Mouse (Mus musculus) gastrocnemius, postnatal 4 days (tissue): ENCODE results near the gene Azin2. TPM values are rescaled to one million over a fixed set of nuclear protein-coding genes. Genes with fewer than 3 reads are reported as not detected.
A peak's percentile ranks its signal among the peaks of the same experiment; 100 is the strongest.

ENCODE experiments used
- DNase-seq, 2 experiments: peaks; one replicate each; pipeline ENCODE4 v3.0.0; 2021 to 2022; ENCODE audit warnings: low spot score in 2 of 2, mixed read lengths in 2 of 2
- total RNA-seq, 2 experiments: library from RNA; stranded (reverse); gene quantifications; 2 replicates each; pipeline ENCODE4 v1.2.3; 2021

Azin2 gene
- total RNA-seq, 2 experiments from 2014 or later = 7.0 to 7.2 TPM

DNA sequence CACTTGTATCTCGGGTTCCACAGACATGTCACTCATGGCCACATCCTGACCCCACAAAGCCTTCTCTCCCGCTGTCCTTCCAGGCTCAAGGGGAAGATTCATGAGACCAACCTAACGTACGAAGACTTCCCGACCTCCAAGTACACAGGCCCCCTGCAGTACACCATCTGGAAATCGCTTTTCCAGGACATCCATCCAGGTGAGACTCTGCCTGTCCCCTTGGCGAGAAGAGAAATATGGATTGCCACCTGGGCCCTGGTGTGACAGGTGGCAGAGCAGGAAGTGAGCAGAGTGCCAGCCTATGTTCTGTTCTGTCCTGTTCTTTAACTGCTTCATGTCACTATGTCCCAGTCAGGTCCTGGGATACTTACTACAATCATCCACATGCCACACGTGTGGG, 59.9 kb downstream of the Azin2 start:
- DNase-seq = no peak

DNA sequence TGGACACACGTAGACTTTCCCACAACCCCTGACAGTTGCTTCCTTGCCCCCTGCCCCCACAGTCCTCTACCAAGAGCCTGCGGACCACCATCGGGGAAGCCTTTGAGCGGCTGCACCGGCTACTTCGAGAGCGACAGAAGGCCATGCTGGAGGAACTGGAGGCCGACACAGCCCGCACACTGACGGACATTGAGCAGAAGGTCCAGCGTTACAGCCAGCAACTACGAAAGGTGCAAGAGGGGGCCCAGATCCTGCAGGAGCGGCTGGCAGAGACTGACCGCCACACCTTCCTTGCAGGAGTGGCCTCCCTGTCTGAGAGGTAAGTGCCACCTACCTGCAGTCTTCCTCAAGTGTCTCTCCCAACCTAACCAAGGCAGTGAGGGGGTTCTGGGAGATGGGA, 61.8 kb downstream of the Azin2 start:
- no peak for DNase-seq

DNA sequence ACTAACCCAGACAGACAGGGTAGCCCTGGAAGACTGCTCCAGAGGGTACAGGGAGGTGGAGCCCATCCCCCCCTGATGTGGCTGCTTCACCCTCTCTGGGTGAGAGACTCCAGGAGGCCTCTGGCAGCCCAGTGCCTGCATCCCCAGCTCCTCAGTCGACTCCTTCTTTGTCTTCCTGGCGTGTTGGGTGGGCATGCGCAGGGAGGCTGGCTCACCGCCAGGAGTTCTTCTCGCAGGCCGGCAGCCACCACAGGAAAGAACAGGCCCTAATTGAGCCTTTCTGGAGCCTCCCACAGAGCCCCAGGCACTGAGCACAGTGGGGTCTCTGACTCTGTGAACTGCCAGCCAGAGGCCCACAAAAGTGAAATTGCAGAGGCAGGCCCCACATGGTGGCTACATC, 62.9 kb downstream of the Azin2 start:
- DNase-seq = peak in 1 of 2 experiments; percentile 72

DNA sequence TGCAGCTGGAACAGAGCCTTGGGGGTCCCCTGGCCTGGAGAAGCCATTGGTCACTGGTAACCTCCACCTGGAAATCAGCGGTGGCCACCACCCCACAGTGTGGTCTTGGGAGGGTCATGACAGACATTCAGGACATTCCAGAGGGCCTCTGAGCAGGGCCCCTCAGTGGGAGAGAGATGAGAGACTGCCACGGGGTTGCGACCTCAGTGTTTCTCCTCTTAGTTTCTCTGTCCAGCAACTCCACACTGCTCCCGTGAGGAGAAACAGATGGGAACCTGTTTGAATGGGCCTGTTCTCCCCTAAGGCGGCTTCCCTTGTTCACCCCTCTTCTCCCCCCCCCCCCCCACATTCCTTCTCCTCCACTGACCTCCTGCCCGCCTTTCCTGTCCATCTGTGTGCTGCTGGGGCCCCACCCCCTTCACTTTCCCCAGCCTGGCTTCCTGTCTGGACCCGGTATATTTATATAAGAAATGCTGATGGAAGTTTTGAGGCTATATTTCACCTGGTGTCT, 64.3 kb downstream of the Azin2 start:
- no peak for DNase-seq

DNA sequence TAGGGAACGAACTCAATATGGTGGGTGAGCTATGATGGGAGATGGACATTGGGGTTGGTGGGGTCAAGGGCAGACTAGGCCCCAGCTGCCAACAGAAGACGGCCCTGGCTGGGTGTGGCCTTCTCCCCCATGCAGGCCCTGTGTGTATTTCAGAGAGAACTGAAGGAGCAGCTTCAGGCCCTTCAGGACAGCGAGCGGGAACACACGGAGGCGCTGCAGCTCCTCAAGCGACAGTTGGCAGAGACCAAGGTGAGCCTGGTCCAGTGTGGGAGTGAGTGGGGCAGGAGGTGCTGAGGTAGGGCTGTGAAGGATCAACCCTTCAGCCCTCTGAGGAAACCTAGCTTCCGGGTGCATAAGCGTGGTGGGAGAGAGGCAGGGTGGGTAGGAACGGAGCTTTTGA, 65.6 kb downstream of the Azin2 start:
- no peak for DNase-seq

DNA sequence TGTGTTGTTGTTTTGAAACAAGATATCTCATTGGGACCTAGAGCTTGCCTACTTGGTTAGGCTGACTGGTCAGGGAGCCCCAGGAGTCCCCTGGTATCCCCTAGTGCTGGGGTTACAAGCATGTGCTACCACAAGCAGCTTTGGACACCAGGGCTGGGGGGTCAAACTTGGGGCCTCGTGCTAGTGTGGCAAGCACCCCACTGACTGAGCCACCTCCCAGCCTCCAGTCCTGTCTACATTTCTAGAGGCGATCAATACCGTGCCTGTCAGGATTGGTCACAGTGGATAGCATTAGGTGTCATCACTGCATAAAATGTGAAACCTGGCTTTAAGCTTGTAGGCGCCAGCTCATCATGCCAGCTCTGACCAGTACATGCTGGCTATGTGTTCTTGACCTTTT, 66.4 kb downstream of the Azin2 start:
- no peak for DNase-seq

DNA sequence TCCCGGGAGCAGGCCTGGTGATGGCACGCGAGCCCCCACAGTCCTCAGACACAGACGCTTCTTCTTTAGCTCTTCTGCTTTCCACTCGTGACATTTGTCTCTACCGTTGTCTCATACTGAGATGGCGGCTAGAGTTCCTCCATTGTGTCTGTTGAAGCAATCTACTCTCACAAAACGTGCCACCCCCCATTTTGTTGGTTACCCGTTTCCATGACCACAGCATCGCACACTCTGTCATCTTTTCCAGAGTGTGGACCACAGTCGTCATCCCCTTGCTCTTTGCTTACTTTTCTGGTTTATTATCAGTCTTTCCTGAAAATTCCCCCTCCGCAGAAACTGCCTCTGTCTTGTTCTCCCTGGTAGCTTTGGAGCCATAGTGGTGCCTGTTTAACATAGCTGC, 68.1 kb downstream of the Azin2 start:
- no peak for DNase-seq

DNA sequence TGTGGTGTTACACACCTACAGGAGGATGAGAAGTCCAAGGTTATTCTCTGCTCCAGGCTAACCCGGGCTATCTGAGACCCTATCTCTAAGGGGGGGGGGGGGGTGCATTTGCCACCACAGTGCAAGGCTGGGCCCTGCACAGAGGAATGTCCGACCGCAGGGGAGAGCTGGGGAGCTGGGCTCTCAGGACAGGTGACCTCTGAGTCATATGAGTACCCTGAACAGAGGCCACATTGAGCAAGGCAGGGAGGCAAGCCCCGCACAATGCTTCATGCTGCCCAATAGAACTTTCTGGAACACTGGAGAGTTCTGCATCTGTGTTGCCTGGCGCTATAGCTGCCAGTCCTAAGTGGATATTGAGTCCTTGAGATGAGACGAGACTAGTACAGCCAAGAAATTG, 70.1 kb downstream of the Azin2 start:
- no peak for DNase-seq

DNA sequence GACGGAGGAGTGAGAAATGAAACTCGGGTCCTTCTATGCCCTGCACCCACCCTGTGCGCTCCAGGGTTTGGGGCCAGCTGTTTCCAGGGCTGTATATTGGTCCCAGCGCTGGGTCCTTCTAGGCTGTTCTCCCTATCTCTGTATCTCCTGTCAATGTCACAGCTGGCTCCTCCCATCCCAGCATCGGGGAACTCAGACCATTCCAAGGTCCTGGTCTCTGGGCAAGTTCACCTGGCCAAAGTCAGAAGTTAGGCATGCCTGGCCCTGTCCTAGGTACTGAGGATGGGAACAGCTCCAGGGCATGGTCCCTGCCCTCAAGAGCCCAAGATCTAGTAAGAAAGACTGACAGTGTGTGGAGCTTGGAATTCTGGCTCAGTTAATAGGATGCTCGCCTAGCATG, 70.5 kb downstream of the Azin2 start:
- DNase-seq = no peak

DNA sequence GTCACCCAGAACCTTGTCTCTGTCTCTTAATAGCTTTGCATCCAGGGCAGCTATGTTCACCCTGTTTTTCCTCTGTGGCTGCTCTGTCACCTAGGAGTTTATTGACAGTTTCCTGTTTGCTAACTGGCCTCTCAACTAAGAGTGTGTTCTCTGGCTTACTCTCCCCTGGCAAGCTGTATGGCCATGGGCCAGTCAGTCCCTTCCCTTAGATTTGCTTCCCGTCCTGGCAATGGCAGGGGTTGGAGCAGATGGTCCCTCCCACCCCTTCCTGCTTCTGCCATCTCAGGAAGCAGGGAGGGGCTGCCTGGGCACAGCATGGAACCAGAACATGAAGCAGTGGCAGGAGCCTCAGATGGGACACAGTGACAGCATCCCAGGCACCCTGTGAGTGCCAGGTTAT, 71.1 kb downstream of the Azin2 start:
- DNase-seq = no peak

DNA sequence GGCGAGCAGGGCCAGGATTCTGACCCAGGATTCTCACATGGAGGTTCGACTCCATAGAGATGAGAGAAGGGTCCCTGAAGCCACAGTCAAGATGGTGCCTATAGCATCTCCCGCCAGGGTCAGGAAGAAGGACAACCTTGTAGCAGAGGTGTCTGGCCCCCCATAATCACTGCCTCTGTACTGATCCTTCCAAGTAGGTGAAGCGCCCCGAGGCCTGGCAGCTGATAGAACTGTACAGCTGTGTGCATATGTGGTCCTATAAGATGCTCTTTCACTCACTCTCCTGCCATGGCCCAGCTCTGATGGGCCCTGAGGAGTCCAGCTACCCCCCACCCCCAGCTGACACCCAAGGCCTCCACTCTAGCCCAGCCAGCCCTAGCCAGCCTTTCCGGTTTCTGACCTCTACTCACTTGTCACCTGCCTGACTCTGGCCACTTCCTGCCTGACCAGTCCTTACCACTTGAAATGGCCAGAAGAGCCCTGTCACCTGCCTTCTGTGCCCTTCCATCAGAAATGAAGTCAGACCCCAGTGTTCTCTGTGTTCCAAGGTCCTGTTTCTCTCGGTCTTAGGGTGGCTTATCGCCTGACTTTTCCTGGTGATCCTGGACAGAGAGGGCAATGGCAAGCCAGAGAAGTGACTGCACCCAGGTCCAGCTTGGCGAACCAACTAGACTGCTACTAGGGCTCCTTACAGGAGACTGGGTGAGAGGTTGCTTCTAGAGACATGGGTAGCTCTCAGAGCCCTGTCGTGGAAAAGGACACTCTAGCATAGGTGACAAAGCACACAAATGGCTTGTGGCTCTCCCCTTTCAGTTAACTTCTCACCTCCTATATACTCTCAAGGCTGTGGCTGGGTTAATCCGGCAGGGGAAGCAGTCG, 72.3 kb downstream of the Azin2 start:
- DNase-seq = no peak

DNA sequence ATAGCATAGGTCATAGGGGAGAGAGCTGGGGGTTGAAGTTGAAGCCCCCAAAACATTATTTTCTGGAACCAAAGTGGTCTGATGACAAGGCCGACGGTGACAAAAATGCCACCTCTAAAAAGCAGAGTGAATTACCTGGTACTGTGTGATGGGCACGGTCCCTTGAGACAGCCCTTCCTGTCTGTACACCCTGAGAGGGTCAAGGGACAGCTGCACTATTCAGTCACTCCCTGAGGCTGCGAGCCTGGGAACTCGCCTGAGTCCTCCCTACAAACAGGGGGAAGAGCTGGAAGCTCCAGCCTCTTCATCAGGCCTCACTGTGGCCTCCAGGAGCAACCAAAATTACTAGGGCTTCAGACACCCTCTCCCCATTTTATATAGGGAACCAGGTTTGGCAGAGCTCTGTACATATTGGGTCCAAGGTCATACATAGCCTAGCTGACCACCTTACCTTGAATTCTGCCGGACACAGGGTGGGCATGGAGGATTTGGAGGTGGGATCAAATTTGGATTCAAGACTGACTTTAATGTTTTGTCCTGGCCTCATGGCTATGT, 73.7 kb downstream of the Azin2 start:
- DNase-seq = no peak

DNA sequence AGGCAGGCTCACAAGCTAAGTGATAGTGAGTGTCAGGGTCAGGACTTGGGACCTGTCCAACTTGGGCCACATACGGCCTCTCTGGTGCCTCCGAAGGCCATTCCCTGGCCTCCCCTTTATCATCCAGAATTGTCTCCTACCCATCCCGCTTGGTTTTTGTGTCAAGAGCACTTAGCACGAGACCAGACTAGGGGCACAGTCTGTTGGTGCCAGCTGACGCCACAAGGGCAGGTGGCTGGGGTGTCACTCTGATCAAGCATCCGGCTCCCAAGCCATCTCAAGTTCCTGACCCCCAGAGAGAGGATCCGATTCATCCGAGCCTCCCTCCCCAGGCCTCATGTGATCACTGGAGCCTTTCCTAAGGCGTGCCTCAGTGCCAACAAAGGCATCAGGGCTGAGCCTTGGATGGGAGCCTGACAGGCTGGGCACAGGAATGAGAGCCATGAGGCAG, 74.6 kb downstream of the Azin2 start:
- no peak for DNase-seq

DNA sequence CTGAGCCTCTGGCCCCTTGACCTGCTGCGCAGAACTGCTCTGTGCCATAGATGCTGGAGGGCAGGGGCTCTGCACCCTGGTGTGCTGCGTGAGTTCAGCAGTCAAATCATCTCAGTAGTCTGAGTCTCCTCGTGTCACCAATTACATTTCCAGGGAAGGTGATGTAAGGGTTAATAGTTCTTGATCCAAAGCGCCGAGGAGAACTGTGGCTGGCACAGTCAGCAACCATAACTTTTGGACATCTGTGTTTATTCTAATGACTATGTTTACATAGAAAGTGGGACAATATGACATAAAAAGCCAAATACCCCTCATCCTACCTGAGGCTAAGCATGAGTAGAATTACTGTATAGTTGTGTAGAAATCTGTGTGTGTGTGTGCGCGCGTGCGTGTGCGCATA, 75.2 kb downstream of the Azin2 start:
- DNase-seq = no peak

DNA sequence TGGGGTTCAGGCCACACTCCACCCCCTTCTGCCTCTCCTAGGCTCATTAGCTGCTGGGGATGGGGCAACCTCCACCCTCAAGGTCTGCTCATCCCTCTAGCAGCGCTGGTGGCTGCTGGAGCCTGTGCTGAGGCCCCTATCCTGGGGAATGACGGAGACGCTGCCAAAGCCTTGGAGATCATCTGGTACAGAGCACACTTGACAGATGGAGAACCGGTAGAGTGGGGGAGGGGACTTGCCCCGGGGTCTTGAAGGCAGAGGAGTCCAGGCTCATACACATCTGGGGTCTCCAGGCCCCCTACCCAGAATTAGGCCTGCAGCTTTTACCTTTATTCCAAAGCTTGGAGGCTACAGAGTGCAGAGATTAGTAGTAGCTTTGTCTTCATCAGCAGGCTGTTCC, 75.7 kb downstream of the Azin2 start:
- DNase-seq = no peak

DNA sequence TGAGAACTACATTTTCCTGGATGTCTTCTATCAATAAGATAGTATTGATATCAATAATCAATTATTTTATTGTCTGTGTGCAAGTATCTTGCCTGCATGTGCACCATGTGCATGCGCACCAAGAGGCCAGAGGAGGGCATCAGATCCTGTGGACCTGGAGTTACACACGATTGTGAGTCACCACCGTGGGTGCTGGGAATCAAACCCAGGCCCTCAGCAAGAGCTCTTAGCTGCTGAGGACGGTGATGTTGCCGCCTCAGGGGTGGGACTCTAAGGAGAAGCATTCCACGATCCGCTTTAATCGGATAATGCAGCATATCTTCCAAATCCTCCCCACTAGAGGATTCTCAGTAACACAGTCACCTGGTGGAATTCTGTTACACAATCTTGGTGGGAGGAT, 76.7 kb downstream of the Azin2 start:
- DNase-seq = no peak

DNA sequence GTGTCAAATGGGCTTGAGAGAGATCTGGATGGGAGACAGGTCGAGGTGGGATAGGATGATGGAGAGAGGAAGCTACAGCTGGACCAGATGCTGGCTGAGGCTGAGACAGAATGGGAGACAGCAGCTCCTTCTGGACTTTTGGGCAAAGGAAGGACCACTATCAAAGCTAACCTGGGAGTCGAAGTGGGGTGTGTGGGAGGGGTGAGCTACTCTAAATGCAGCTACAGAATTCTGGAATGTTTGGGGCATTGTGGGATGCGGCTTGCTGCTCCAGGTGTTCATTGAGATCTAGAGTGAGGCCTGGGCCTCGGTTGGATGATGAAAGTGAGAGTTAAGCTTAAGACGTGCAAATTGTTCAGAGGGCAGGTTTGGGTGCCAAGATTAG, 77.5 kb downstream of the Azin2 start:
- no peak for DNase-seq

DNA sequence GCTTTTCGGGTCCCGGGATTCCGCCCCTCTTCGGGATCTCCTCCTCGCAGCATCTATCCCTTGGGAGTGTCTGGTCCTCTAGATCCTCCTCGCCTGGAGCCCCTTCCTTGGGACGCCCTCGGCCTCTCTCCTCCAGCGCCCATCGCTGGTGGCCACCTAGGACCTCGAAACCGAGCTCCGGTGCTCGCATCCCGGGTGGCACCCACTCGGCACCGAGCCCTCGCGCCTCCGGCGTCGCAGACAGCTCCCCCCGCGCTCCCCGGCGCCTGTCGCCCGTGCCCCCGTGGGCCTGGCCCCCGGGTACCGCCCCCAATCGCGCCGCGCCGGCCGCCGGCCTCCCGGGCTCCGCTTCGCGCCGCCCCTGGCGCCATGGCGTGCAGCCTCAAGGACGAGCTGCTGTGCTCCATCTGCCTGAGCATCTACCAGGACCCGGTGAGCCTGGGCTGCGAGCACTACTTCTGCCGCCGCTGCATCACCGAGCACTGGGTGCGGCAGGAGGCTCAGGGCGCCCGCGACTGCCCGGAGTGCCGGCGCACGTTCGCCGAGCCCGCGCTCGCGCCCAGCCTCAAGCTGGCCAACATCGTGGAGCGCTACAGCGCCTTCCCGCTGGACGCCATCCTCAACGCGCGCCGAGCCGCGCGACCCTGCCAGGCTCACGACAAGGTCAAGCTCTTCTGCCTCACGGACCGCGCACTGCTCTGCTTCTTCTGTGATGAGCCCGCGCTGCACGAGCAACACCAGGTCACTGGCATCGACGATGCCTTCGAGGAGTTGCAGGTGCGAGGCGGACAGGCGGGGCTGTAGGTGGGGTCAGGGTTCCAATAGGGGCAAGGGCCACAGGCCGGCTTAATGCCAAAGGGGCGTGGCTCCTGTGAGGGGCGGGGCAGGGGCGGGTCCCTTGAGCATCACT, 78.2 kb downstream of the Azin2 start:
- peak; percentile 30 to 44 for DNase-seq

DNA sequence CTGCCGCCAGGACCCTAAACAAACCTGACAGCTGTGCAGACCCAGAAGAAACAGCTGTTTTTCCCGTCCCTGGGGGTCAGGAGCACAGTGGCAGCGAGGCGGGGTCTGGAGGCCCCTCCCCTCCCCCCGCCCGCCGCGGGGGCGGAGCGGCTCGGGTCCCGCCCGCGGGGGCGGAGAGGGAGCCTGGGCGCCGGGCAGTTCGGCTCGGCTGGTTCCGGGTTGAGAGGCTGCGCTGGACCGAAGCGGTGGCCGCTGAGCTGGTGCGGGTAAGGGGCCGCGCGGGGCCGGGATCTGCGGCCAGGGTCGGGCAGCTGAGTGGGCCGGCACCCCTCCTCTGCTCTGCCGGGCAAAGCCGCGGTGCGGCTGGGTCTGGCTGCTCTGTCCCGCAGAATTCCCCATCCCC, 78.9 kb downstream of the Azin2 start, which contains the start of gene Trim62:
Gene Trim62, plus strand, starts transcription at position 202 of the 403 bp plus-strand sequence.
- DNase-seq = peak; percentile 75 to 83
